Mouse (Mus musculus): ENCODE results near the gene Amy2a2.
"Not testable (repeated sequence)": the region's sequence is repeated elsewhere in the genome, so short reads cannot be mapped to it uniquely, and the experiment has no call there.

Amy2a2 gene

DNA sequence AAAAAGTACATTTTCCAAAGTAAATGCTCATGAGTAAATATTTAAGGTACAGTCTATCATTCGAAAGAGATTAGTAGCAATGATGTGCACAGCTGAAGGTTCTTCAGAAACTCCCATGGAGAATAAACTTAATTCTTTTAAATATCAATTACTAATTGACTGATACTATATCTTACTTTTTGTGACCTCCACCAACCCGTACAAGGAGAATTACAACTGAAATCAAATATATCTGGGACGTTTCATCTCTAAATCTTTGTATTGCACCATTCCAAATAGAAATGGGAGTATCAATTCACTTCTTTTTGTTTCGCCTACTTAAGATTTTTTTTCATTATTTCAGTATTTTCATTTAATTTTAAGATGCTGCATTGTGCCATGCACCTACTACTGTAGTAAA lies at the start of gene Amy2a2:
TSS of gene Amy2a2 (minus strand) at position 101 of the 400 bp plus-strand sequence.
- not testable (repeated sequence) for DNase-seq (ENCODE audit: low read depth, low spot score)

DNA sequence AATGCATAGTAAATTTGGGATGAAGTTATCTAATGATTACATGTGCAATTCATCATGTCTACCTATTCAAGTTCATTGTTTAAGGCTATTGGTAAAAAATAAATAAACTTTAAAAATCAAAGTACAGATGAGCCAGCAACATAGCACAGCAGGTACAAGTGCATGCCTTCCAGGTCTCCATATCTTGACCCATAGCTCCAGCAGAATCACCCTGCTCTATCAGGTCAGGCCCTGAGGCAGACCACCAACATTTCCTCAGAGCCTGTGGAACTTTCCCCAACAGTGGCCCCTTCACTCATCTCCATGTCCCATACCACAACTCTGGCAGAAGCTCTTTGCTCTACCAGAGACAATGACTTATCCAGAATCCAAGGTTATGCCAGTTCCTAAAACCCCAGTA lies 11.0 kb downstream of the Amy2a2 start:
- not testable (repeated sequence) for DNase-seq (ENCODE audit: low read depth, low spot score)

DNA sequence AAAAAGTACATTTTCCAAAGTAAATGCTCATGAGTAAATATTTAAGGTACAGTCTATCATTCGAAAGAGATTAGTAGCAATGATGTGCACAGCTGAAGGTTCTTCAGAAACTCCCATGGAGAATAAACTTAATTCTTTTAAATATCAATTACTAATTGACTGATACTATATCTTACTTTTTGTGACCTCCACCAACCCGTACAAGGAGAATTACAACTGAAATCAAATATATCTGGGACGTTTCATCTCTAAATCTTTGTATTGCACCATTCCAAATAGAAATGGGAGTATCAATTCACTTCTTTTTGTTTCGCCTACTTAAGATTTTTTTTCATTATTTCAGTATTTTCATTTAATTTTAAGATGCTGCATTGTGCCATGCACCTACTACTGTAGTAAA lies 32.5 kb downstream of the Amy2a2 start, which contains the start of gene Amy2a3:
TSS of gene Amy2a3 (minus strand) at position 101 of the 400 bp plus-strand sequence.
- DNase-seq (ENCODE audit: low read depth, low spot score): not testable (repeated sequence)

DNA sequence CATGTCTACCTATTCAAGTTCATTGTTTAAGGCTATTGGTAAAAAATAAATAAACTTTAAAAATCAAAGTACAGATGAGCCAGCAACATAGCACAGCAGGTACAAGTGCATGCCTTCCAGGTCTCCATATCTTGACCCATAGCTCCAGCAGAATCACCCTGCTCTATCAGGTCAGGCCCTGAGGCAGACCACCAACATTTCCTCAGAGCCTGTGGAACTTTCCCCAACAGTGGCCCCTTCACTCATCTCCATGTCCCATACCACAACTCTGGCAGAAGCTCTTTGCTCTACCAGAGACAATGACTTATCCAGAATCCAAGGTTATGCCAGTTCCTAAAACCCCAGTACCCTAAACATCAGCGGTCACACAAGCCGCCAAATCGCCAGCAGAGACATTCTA lies 43.5 kb downstream of the Amy2a2 start:
- not testable (repeated sequence) for DNase-seq (ENCODE audit: low read depth, low spot score)

Data from 3T3-L1 (cell line).